Mouse (Mus musculus): ENCODE measurements around the gene Skor1.

DNA sequence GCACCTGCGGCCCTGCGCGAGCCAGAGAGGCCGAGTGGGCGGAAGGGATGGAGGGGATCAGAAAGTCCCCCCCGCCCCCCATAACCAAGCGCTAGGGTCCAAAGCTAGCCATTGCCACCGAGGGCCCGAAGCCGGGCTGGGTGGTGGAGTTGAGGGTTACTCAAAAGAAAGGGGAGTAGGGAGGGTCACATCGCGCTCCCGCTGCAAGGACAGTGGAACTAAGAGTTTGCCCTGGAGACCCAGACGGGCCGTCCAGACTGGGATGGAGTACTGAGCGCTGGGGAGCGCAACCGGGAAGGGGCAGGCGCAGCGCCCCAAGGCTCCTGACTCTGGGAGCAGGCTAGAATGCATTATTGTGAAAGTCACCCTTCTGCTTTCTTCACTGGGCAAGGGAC is 608 bp upstream of the Skor1 start:
- no peak for TF ChIP-seq CTCF (IDR thresholded peaks at IDR 0.05; ENCODE audit: control insufficient read depth, insufficient read depth, insufficient replicate concordance, low read depth, low read length)
- TF ChIP-seq POLR2A (IDR thresholded peaks at IDR 0.05; ENCODE audit: control insufficient read depth, low read depth, low read length) = no peak
